8 mouse cellular contexts compared by ENCODE assay signal in the genomic region with DNA sequence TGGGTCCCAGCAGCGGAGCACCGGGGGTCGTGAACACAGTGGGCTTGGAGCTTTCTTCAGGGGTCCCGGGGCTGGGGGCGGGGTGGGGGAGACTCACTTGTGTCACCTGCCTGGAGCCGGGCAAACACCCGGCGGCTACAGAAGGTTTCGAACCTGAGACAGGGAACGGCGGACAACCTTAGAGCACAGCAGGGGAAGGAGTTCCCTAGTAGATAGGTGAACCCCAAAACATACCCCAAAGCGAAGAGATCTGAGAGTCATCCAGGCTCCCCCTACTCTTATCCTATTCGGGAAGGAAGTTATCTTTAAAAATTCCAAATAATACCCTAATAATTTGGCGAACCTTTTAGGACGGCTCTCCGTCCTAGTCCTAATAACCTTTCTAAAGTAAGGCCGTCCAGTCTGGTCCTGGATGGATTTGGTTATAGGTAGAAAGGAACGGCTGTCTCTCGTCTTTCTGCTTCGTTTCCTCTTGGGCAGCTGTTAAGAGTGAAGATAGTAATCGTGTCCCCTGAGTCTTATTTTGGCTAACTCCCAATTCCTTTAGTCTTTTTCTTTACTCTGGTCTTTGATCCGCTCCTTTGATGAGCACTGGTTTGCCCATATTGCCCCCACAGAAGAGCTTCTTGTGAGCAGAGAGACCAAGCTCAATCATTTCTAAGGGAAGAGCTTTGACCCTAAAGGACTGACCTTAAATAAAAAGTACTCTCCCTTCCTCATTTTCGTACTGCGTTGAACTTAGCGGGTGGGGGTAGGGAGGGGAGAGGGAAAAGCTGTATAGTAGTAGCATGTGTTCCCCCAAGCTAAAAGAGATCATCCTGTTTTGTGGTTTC. TPM values are rescaled to one million over a fixed set of nuclear protein-coding genes. Genes with fewer than 3 reads are reported as not detected.
DNase-seq lines count a peak whose midpoint lies in the region; ATAC-seq and TF ChIP-seq lines count a peak whose summit lies in the region.

No protein-coding gene starts in this region.

- H3K27me3 ChIP-seq in heart, embryonic 10.5 days (ENCODE audit: insufficient read depth, poor library complexity, severe bottlenecking): no peaks in the 10 kb centered on the region
- H3K27me3 ChIP-seq in limb, embryonic 15.5 days: 0 out of 2 replicates have a peak, but pooled peaks cover 6% of the 10 kb centered on the region

- H3K9ac ChIP-seq in limb, embryonic 15.5 days: peak overlapping the region; percentile 96

- H3K36me3 ChIP-seq in heart, embryonic 10.5 days: no peaks in the 10 kb centered on the region
- no peaks in the 10 kb centered on the region for H3K36me3 ChIP-seq in limb, embryonic 15.5 days

- DNase-seq in left cerebral cortex, adult 2 months (ENCODE audit: extremely low spot score in 1 of 2, low spot score in 2 of 2): no peak
- DNase-seq in left cerebral cortex, postnatal 10 days (ENCODE audit: extremely low spot score in 1 of 2, low spot score in 2 of 2): no peak
- DNase-seq in ZHBTc4 (ENCODE audit: low read depth, low spot score): peak; percentile 38
- DNase-seq in heart, embryonic 10.5 days (ENCODE audit: low spot score): no peak
- peak; percentile 28 for DNase-seq in retina, postnatal 1 day
- DNase-seq in gastrocnemius, adult 8-10 months (ENCODE audit: low spot score in 2 of 2): no peak
- no peak for DNase-seq in gastrocnemius, postnatal 36 days

- H3K9me3 ChIP-seq in heart, embryonic 10.5 days: no peaks in the 10 kb centered on the region
- H3K9me3 ChIP-seq in limb, embryonic 15.5 days: no peaks in the 10 kb centered on the region

- no peak for TF ChIP-seq CTCF in left cerebral cortex, adult 2 months (IDR thresholded peaks at IDR 0.05)

- H3K27ac ChIP-seq in left cerebral cortex, adult 2 months: peak overlapping the region; percentile 97
- peak overlapping the region; percentile 100 for H3K27ac ChIP-seq in heart, embryonic 10.5 days
- peak overlapping the region; percentile 94 for H3K27ac ChIP-seq in limb, embryonic 15.5 days

- WGBS in heart, embryonic 10.5 days: 4% methylated on average over 25 of the region's 25 CpGs
- 2% methylated on average over 25 of the region's 25 CpGs for whole genome bisulfite sequencing in limb, embryonic 15.5 days

- intact Hi-C loops in left cerebral cortex, adult 2 months (cut with DNase I): no loop called here
- intact Hi-C loops in left cerebral cortex, postnatal 10 days (cut with DNase I): loop anchor here (10.0 kb wide), 1 partner anchor 109 kb away; no protein-coding TSS in a partner anchor
- intact Hi-C loops in gastrocnemius, postnatal 36 days (cut with DNase I): loop anchor here (10.0 kb wide), 1 partner anchor 69 kb away; no protein-coding TSS in a partner anchor

- peak overlapping the region; percentile 94 for H3K4me3 ChIP-seq in left cerebral cortex, adult 2 months
- peak overlapping the region; percentile 99 for H3K4me3 ChIP-seq in heart, embryonic 10.5 days
- peak overlapping the region; percentile 96 for H3K4me3 ChIP-seq in limb, embryonic 15.5 days

- peak overlapping the region; percentile 57 for H3K4me2 ChIP-seq in limb, embryonic 15.5 days

- peak; percentile 25; the same call in 1 of the 2 replicates for ATAC-seq in limb, embryonic 15.5 days (ENCODE audit: insufficient number of reproducible peaks, low FRiP score, low TSS enrichment, low read depth)

- H3K4me1 ChIP-seq in heart, embryonic 10.5 days: peaks cover 18% of the 10 kb centered on the region
- peaks cover 8% of the 10 kb centered on the region for H3K4me1 ChIP-seq in limb, embryonic 15.5 days

RNA-seq across cellular contexts. Expression of gene Scmh1, which starts 0.9 kb away (rescaled TPM):
- 10 to 100 TPM; 82.9 to 91.5 TPM for total RNA-seq in left cerebral cortex, adult 2 months (2021)
- 100 to 1,000 TPM; 129 TPM for total RNA-seq in left cerebral cortex, postnatal 10 days (2021)
- 58.3 and 86.8 TPM in 2 replicates for polyA plus RNA-seq in heart, embryonic 10.5 days (2016; fragmentation: Nextera tagmentation; extraction: Ambion mirVana)
- 36.7 and 37.6 TPM in 2 replicates for polyA plus RNA-seq in limb, embryonic 15.5 days (2015; fragmentation: Nextera tagmentation; extraction: Ambion mirVana)
- 10 to 100 TPM; 48.4 to 55.5 (median 53.9) TPM for total RNA-seq in gastrocnemius, adult 8-10 months (2022)
- total RNA-seq in gastrocnemius, postnatal 36 days (2021): 10 to 100 TPM; 37.7 to 39.7 TPM

Comparison
In these comparisons a context has a peak if more than half of its experiments do, and no peak if none do; other contexts are left out.
1. DNase-seq: peak in ZHBTc4 (single experiment) and retina, postnatal 1 day (single experiment); none in left cerebral cortex, adult 2 months (0 of 2), left cerebral cortex, postnatal 10 days (0 of 2), heart, embryonic 10.5 days (single experiment), gastrocnemius, adult 8-10 months (0 of 2) and gastrocnemius, postnatal 36 days (0 of 2).
2. Peak in every context shown above with its lines, with median percentiles within 50 percentile points of each other: H3K27ac ChIP-seq and H3K4me3 ChIP-seq.